In genomic region chrX:106185706-106186105, GRCm38 (mm10) we compare ENCODE assay signal across 9 mouse cellular contexts. TPM values are rescaled to one million over a fixed set of nuclear protein-coding genes. Genes with fewer than 3 reads are reported as not detected.
DNase-seq lines count a peak whose midpoint lies in the region; ATAC-seq and TF ChIP-seq lines count a peak whose summit lies in the region.
"Had no signal": no experiment of that assay in that cellular context is flagged by ENCODE, and none has a peak within 500 bp of the region (broad histone marks: within the 10 kb centered on the region; RNA-seq: fewer than 3 reads in every experiment).

No protein-coding gene starts in this region.

- DNase-seq in liver, embryonic 11.5 days (ENCODE audit: low spot score): no peak
- DNase-seq in liver: no peak
- peak; percentile 34 for DNase-seq in limb, embryonic 11.5 days (ENCODE audit: low spot score)
- DNase-seq in retina, postnatal 1 day: peak; percentile 61
- no peak for DNase-seq in layer of hippocampus, adult 18-20 months (ENCODE audit: low spot score in 2 of 2)
- no peak for DNase-seq in thymus, postnatal 0 days (ENCODE audit: low spot score)
- DNase-seq in adrenal gland, postnatal 36 days: no peak
- DNase-seq: kidney, postnatal 10 days had no signal

- H3K4me1 ChIP-seq in liver, embryonic 11.5 days (replicated peaks; ENCODE audit: control insufficient read depth, insufficient read depth, low read length): peaks cover 3% of the 10 kb centered on the region; the same call in 1 of the 2 replicates
- H3K4me1 ChIP-seq in embryonic fibroblast, embryonic 13.5 days (ENCODE audit: control insufficient read depth, insufficient read depth, low read length): peaks cover 2% of the 10 kb centered on the region; the same call in 1 of the 2 replicates
- H3K4me1 ChIP-seq in limb, embryonic 11.5 days (ENCODE audit: control insufficient read depth, insufficient read depth, low read length): no peaks in the 10 kb centered on the region

- TF ChIP-seq CTCF in embryonic fibroblast, embryonic 13.5 days (IDR thresholded peaks at IDR 0.05; ENCODE audit: borderline replicate concordance, insufficient read depth, low read length): no peak

- peak overlapping the region; percentile 56 for H3K4me2 ChIP-seq in liver, embryonic 11.5 days
- no peak overlapping the region for H3K4me2 ChIP-seq in limb, embryonic 11.5 days (ENCODE audit: low read depth, severe bottlenecking)

- H3K36me3 ChIP-seq in liver, embryonic 11.5 days (ENCODE audit: control insufficient read depth, insufficient read depth, low read length): no peaks in the 10 kb centered on the region; the same call in 1 of the 2 replicates
- no peaks in the 10 kb centered on the region for H3K36me3 ChIP-seq in limb, embryonic 11.5 days (ENCODE audit: control insufficient read depth, insufficient read depth, low read length)

- peak overlapping the region; percentile 58; the same call in 1 of the 2 replicates for H3K27ac ChIP-seq in liver, embryonic 11.5 days (ENCODE audit: low read depth, low read length)
- H3K27ac ChIP-seq in embryonic fibroblast, embryonic 13.5 days (ENCODE audit: insufficient read depth, low read length): peak overlapping the region; percentile 99
- peak overlapping the region; percentile 90 for H3K27ac ChIP-seq in limb, embryonic 11.5 days (replicated peaks; ENCODE audit: low read depth, low read length)

- peaks cover 3% of the 10 kb centered on the region for H3K27me3 ChIP-seq in liver, embryonic 11.5 days (replicated peaks; ENCODE audit: control insufficient read depth, insufficient read depth, low read length)
- no peaks in the 10 kb centered on the region for H3K27me3 ChIP-seq in limb, embryonic 11.5 days (ENCODE audit: control insufficient read depth, insufficient read depth, low read length)

- H3K4me3 ChIP-seq in liver, embryonic 11.5 days (ENCODE audit: low read depth, low read length): no peak overlapping the region
- peak overlapping the region; percentile 30 for H3K4me3 ChIP-seq in embryonic fibroblast, embryonic 13.5 days (ENCODE audit: insufficient read depth, low read length)
- H3K4me3 ChIP-seq in limb, embryonic 11.5 days (ENCODE audit: low read depth, low read length): no peak overlapping the region

- no peak overlapping the region; the same call in 1 of the 2 replicates for H3K9ac ChIP-seq in liver, embryonic 11.5 days (ENCODE audit: low read depth, low read length)
- H3K9ac ChIP-seq in limb, embryonic 11.5 days (ENCODE audit: low read length): 0 out of 2 replicates have a peak overlapping the region, but pooled peaks have one; percentile 12

- no peak for ATAC-seq in liver, embryonic 11.5 days (replicated peaks; ENCODE audit: low FRiP score)
- ATAC-seq in limb, embryonic 11.5 days (ENCODE audit: insufficient number of reproducible peaks, low FRiP score, low TSS enrichment, low read depth): peak; percentile 72; the same call in 1 of the 2 replicates

- WGBS in liver, embryonic 11.5 days: 44% methylated on average over 5 of the region's 5 CpGs
- 15% methylated on average over 5 of the region's 5 CpGs for WGBS in limb, embryonic 11.5 days

- TF ChIP-seq POLR2A in embryonic fibroblast, embryonic 13.5 days (IDR thresholded peaks at IDR 0.05; ENCODE audit: low read depth, low read length): no peak

- H3K9me3 ChIP-seq in liver, embryonic 11.5 days (ENCODE audit: control insufficient read depth, low read length): no peaks in the 10 kb centered on the region
- H3K9me3 ChIP-seq in limb, embryonic 11.5 days (ENCODE audit: control insufficient read depth, low read length): no peaks in the 10 kb centered on the region

RNA-seq across cellular contexts. Expression of gene Pgk1, which starts 1.2 kb away (rescaled TPM):
- 586 and 640 TPM in 2 replicates for polyA plus RNA-seq in liver, embryonic 11.5 days (2014; fragmentation: Nextera tagmentation; extraction: Ambion mirVana)
- polyA plus RNA-seq in embryonic fibroblast, embryonic 13.5 days (2011; ENCODE audit: insufficient read length, low read depth, missing spikeins): 464 and 561 TPM in 2 replicates
- polyA plus RNA-seq in limb, embryonic 11.5 days (2014; fragmentation: Nextera tagmentation; extraction: Ambion mirVana): 418 and 465 TPM in 2 replicates
- 100 to 1,000 TPM; 432 to 469 TPM for total RNA-seq in layer of hippocampus, adult 18-20 months (2021)
- polyA plus RNA-seq in thymus, postnatal 0 days (2015; fragmentation: Nextera tagmentation; extraction: Ambion mirVana): 236 and 245 TPM in 2 replicates
- total RNA-seq in adrenal gland, postnatal 36 days (2021): 100 to 1,000 TPM; 319 to 359 TPM

RNA-seq across cellular contexts. Expression of gene Taf9b, which starts 35.3 kb away (rescaled TPM):
- 10.0 and 10.6 TPM in 2 replicates for polyA plus RNA-seq in liver, embryonic 11.5 days (2014; fragmentation: Nextera tagmentation; extraction: Ambion mirVana)
- 7.1 and 8.1 TPM in 2 replicates for polyA plus RNA-seq in embryonic fibroblast, embryonic 13.5 days (2011; ENCODE audit: insufficient read length, low read depth, missing spikeins)
- polyA plus RNA-seq in limb, embryonic 11.5 days (2014; fragmentation: Nextera tagmentation; extraction: Ambion mirVana): 8.2 and 10.8 TPM in 2 replicates
- 10 to 100 TPM; 25.5 to 27.2 TPM for total RNA-seq in layer of hippocampus, adult 18-20 months (2021)
- polyA plus RNA-seq in thymus, postnatal 0 days (2015; fragmentation: Nextera tagmentation; extraction: Ambion mirVana): 10.8 and 13.7 TPM in 2 replicates
- total RNA-seq in adrenal gland, postnatal 36 days (2021): 10 to 100 TPM; 17.3 to 28.7 TPM

RNA-seq across cellular contexts. Expression of gene Tlr13, which starts 42.7 kb away (rescaled TPM):
- polyA plus RNA-seq in liver, embryonic 11.5 days (2014; fragmentation: Nextera tagmentation; extraction: Ambion mirVana): 0.65 and 1.1 TPM in 2 replicates
- polyA plus RNA-seq in embryonic fibroblast, embryonic 13.5 days (2011; ENCODE audit: insufficient read length, low read depth, missing spikeins): 0.62 and 0.63 TPM in 2 replicates
- 0.14 and 0.19 TPM in 2 replicates for polyA plus RNA-seq in limb, embryonic 11.5 days (2014; fragmentation: Nextera tagmentation; extraction: Ambion mirVana)
- total RNA-seq in layer of hippocampus, adult 18-20 months (2021): 1 to 10 TPM; 1.4 to 1.6 TPM
- polyA plus RNA-seq in thymus, postnatal 0 days (2015; fragmentation: Nextera tagmentation; extraction: Ambion mirVana): 0.87 and 0.89 TPM in 2 replicates
- 1 to 10 TPM; 2.0 to 2.2 TPM for total RNA-seq in adrenal gland, postnatal 36 days (2021)

Comparison
In these comparisons a context has a peak if more than half of its experiments do, and no peak if none do; other contexts are left out.
1. DNase-seq: peak in limb, embryonic 11.5 days (single experiment) and retina, postnatal 1 day (single experiment); none in liver, embryonic 11.5 days (single experiment), liver (single experiment), layer of hippocampus, adult 18-20 months (0 of 2), thymus, postnatal 0 days (single experiment) and adrenal gland, postnatal 36 days (0 of 2).
2. Peak in every context shown above with its lines, with median percentiles within 50 percentile points of each other: H3K27ac ChIP-seq.